Mouse (Mus musculus): ENCODE measurements around the gene Nt5c.

DNA sequence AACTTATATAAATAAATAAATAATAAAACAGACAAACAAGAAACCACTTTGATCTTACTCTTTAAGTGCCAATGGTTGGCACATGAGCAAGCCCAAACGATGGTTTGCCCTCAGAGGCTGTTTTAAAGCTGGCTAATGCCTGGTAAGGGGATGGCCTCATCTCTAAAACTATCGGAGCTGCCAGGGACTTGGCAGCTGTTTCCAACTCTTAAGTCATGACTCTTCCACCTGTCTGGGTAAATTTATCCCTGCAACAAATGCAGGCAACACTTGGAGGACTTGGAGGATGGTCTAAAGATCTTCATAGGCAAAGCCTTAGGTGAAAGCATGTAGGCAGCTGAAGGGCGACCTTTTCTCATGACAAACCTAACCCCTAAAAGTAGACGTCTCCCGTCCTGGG is 25.3 kb upstream of the Nt5c start:
- no peak for TF ChIP-seq EP300 (IDR thresholded peaks at IDR 0.05; ENCODE audit: insufficient read depth, low read depth, low read length)
- TF ChIP-seq CTCF (IDR thresholded peaks at IDR 0.05; ENCODE audit: low read depth, low read length), result no peak

All from ES-Bruce4 (cell line).